Mouse (Mus musculus) layer of hippocampus, adult 8-10 months (tissue): ENCODE measurements around the gene Gm21972. TPM values are rescaled to one million over a fixed set of nuclear protein-coding genes. Genes with fewer than 3 reads are reported as not detected.

Experiments used
- DNase-seq, 2 experiments: peaks; one replicate each; pipeline ENCODE4 v3.0.0; 2022; ENCODE audit warnings: low spot score in 2 of 2
- total RNA-seq, 4 experiments: library from RNA; stranded (reverse); gene quantifications; 2 replicates each; pipeline ENCODE4 v1.2.4; 2022

Gm21972 gene
- total RNA-seq: 1 to 10 TPM in 3 of 4 experiments, not detected in 1; 4.5 to 7.4 (median 6.4) TPM

DNA sequence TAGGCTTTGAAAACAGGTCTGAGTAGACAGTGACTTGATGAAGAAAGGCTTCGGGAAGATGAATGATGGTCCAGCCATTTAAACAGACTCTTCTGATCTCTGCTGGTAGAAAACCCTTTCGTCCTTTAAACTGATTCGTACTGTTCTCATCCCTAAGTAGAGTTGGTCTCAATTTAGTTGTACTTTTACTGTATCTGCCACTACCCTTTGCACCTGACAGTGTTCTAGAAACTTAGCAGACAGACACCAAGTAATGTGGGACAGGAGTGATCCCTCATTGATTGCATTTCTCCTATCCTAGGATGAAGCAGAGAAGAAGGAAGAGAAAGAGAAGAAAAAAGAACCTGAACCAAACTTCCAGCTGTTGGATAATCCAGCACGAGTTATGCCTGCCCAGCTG is at the start of gene Gm21972:
Gene Gm21972 (plus strand): TSS at position 301 of the 400 bp plus-strand sequence.
- DNase-seq: no peak

DNA sequence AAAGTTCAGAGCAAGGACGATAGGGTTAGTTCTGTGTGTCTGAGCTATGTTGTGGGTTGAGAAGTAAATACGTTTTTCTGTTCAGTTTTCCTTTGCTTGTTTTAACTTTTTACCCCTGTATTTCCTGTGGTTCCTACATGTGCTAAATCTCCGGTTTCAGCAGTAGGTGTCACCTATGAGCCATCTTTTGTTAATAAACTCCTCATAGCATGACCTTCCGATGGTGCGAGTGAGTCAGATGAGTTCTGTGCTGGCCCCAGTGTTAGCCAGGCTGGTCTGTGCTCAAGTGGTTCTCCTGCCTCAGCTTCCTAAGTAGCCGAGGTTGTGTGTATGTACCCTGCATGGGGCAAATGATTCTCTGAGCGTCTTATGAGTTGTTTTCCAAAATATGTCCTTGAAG is 39.0 kb upstream of the Gm21972 start:
- no peak for DNase-seq

DNA sequence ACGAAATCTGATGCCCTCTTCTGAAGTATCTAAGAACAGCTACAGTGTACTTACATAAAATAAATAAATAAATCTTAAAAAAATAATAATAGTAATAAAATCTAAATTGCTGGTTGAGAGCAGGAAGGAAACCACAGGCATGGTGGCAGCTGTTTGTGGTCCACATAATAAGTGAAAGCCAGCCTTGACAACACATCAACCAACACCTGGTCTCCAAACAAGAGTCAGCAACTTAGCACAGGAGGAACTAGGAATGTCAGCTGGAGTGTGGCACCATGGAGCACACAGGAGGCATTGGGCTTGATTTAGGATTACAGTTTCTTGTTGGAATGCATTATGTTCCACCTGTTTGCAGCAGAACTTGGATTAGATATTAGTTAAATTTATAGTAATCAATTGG is 28.4 kb upstream of the Gm21972 start:
- DNase-seq: no peak

DNA sequence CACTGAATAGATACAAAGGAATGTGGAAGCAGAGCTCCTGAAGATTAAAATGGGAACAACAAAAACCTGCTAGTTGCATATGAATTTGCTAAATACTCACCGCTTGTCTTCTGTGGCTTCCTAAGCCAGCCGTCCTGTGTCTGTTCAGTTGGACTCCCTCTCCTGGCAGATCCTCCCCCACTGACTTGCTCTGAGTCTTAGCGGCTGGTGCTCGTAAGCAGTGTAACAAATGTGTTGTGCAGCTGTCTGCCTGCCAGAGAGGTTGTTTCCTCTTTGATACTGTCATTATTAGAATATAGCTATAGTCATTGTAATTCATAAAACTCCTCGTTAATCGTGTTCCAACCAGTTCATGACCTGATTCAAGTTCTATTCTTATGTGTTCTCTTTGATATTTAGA is 21.7 kb upstream of the Gm21972 start, which contains the start of gene Htr2b:
Gene Htr2b (minus strand): TSS at position 192 of the 400 bp plus-strand sequence.
- peak; percentile 23 to 32 for DNase-seq

DNA sequence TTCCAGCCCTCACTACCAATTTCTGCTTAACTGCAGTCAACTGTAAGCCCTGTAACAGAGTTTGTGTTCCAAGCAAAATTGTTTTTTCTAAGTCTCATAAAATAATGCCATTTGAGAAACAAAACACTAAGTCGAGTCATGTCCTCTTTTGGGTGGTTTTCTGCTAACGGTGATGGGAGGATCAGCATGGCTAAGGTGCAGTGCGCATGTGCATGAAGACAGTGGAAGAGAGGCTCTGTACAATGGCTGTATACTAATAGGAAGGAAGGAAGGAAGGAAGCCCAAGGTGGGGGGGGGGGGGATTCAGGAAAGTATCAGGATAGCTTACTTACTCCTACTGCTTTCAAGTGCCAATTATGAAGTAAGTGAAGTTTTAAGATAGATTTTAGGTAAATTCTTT is 19.3 kb upstream of the Gm21972 start:
- DNase-seq: no peak

DNA sequence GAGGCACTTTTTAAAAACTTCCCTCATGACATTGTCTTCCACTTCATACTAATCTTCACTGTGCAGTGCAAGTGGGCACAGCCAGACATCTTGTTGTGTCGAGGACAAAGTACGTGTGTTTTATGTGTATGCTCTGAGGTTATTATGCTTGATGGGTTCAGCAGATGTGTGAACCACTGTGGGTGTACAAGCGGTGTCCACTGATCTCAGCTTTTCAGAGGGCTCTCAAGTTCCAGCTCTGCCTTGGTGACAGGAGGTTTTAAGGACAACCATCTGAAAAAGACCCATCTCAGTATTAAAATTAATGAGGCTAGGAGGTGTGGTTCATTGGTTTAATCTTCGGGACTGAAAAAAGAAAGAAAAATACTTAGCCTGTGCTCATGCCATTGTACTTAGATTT is 13.9 kb upstream of the Gm21972 start:
- DNase-seq: no peak

DNA sequence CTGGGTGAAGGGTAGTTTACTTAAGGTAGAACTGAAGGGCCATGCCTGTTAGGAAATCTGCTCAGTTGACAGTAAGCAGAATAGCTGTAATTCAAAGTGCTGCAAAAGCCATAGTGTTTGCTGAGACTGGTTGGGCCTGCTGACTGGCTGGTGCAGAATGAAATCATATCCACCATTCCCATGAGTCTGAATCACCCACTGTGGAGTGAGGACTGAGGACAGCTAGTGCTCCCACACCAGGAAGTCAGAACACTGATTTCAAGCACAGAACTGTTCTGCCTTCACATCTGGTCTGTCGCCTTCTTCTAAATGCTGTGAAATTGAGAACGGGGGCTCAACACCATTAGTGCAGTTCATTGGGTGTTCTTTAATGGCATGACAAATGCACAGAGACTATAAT is 7.4 kb upstream of the Gm21972 start:
- no peak for DNase-seq

DNA sequence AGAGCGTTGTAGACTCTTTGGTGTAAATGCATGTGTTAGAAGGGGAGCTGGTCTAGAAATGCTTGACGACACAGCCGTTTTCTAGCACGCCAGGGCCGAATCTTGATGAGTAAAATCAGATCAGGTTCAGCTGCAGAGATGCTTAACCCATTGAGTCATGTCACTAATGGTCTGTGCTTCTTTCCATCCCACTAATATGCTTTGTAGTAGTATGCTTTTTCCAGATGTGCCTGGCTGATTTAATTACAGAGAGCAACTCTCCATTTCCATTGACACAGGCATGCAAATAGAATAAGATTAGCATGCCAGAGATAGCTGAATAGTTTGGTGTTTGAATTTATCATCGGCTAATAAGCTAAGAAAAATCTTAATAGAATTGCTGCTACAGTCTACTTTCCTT is 1.9 kb downstream of the Gm21972 start:
- DNase-seq: no peak

DNA sequence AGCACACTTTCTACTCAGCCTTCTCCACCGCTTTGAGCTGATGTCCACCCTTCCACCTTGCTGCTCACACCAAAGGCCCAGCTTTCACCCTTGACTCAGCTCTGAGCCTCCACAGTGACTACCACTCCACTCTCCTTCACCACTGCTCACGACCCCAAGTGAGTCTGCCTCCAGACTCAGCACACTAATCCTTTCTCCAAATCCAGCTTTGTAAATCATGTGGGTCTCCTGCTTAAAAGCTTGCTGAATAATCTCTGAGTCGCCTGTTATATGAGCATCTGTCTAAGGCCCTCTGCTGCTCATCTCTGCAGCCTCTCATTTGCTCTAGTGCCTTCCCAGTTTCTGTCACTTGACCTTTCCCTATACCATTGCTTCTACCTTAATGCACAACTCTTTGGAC is 7.6 kb downstream of the Gm21972 start:
- DNase-seq: no peak

DNA sequence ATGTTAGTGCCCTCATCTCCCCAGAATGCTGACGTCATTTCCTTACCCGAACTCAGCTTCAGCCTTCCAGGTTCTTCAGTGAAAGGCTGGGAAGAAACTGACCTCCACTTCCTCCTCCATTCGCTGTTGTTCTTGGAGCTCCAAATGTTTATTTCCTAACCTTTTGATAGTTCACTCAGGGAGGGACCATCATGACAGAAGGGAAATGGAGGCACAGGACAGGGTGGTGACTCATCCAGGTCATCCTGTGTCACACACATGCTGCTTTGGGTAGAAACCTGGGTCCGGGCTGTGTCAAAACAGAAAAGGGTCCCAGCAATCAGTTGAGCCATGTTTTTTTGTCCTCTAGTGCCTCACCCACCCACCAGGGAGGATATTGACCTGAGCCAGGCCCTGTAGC is 9.7 kb downstream of the Gm21972 start:
- DNase-seq: no peak

DNA sequence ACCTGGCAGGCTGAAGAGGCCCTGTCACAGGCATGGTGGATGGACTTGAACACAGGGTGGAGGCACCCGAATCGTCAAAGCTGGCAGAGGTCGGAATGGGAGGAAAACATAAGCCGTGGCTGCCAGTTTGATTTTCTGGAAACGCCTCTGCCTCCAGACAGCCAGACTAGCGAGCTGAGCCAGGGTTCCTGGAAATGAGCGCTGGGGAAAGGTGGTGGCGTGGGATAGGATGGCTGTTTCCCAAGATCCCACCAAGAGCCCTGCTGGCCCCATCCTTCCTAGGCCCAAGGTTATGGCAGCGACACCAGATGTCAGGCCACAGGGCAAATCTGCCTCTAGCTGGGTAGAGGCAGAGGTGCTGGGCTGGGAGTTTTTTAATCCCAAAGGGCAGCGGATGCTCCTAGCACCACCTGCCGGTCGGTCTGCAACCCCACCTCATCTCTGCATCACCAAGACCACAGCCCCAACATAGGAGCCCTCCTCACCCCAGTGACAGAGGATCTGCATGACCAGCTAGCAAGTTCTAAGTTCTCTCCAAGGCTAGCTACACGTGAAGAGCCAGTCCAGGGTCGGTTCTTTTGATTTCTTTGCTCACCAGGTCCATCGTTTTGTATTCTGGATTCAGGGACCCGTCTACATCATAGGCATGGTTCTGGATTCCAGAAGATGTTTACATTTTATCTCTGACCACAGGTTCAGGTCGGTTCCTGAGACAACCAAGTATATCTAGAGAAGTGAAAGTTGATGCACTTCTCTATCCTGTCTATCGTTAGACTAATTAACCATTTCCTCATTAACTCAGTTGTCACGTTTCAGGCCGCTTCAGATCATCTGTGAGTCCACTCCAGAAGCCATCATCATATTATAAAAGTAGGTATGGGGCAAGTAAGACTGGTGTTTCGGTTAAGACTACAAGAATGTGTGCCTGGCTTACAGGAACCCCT is 10.8 kb downstream of the Gm21972 start:
- DNase-seq: peak in 1 of 2 experiments; percentile 18

DNA sequence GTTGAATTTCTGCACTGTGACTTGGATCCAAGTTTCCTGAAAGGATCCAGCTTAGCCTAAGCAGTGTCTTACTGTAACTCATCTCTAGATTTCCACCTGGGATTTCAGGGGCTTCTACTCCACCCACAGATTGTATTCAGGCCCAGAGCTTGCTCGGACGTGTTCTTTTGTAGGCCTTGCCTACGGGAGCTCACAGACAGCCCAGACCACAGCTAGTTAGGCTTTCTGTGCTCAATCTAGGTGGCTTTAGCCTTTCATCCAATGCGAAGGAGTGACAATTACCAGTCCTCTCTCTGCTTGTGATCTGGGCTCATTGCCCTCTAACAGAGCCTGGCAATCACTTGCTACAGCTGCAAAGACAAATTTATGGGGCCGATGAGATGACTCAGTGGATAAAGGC is 12.9 kb downstream of the Gm21972 start:
- DNase-seq: no peak

DNA sequence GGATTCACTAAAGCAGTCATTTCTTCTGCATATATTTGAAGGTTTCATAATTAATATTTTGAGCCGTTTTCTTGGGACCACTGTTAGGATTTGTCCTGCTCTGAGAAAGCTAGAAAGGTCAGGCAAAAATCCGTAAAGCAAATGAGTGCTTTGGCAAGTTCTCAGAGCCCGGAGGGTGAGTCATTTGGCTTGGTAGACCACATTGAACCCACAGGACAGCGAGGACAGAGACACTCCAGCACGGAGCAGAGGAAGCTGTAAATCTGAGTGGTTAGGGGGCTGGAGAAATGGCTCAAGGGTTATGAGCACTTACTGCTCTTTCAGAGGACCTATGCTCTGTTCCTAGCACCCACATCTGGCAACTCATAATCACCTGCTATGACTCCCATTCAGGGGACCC is 14.1 kb downstream of the Gm21972 start:
- DNase-seq: no peak

DNA sequence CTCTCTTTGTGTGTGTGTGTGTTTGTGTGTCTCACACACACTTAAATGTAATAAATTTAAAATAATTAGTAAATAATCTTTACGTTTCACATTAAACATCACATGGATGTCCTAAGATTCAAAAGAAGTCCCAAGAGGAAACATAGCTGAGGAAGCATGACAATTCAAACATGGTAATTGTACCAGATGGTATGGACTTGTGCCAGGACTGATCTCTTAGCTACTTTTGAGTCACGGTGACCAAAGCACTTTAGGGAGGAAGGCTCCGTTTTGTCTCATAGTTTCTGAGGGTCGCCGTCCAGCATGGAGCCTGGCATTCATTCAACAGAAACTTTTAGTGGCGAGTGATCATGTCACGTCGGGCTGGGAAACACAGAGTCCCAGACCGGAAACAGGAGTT is 14.7 kb downstream of the Gm21972 start:
- no peak for DNase-seq

DNA sequence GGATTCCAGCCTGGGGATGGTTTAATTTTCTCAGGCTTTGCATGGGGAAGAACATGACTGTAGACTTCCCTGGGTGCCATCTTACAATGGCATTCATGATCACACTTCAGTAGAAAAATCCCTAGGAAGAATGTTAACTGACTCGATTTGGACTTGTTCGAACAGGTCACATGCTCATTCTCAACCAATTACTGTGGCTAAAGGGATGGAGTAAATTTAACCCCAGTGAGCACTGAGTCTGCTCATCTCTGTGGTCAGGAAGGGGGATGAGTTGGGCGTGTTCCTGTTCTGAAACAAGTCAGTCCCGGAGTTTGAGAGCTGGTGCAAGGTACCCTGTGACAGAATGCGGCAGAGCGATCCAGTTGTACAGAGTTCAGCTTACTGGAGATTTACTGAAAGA is 17.5 kb downstream of the Gm21972 start:
- no peak for DNase-seq

DNA sequence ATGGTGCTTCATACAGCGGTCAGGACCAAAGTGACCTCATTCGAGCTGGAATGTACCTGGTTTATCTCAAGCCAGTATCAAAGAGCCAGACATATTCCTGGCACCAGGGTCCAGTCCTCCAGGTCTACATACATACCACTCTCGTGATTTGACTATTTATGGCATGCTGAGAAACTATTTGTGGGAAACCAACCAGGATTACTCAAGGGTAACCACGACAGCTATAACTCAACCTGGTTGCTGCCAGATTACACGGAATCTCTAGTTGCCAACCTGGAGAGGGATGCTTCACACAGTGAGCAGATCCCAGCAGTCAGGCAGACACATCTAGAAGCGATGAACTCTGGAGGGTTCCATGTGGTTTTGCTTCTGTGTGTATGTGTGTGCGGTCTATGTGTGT is 17.9 kb downstream of the Gm21972 start:
- DNase-seq: no peak

DNA sequence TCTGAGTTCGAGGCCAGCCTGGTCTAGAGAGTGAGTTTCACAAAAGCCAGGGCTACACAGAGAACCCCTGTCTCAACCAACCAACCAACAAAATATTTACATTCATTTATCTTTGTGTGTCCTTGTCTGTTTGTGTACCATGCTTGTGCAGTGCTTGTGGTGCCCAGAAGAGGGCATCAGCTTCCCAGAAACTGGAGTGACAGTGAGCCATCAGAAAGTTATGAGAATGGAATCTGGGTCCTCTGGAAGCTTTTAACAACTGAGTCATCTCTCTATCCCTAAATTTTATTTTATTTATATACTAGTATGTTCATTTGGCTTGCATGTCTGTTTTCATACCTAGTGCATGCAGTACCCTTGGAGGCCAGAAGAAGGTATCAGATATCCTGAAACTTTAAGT is 19.2 kb downstream of the Gm21972 start:
- no peak for DNase-seq

DNA sequence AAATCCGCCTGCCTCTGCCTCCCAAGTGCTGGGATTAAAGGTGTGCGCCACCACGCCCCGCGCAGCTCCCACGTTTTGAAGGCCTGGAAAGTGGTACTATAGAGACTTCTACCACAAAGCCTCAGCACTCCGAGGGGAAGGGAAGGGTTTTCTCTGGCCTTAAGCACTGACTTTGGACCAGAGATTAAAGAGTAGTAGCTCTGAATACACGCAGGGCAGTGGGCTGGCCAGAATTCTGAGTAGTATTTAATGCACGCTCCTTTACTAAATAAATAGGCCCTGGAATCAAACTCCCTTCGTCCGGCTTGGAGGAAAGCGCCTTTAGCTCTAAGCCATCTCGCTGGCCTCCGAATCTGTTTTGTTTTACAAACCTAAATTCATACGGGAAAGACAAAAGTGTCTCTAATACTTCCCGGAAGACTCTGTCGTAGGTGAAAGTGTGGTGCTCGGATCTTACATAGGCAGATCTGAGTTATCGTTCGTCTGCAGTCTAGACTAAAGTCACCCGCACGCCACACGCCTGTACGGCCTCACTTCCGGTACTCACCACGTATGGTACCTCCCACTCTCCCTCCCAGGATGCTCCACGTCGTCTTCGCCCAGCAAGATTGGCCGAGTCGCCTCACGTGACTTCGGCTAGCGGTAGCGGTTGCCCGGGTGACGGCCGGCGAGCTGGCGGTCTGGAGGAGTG is 20.8 kb downstream of the Gm21972 start, which contains the start of gene Armc9:
Gene Armc9 (plus strand): TSS at position 648 of the 691 bp plus-strand sequence.
- DNase-seq: peak; percentile 94 to 95

DNA sequence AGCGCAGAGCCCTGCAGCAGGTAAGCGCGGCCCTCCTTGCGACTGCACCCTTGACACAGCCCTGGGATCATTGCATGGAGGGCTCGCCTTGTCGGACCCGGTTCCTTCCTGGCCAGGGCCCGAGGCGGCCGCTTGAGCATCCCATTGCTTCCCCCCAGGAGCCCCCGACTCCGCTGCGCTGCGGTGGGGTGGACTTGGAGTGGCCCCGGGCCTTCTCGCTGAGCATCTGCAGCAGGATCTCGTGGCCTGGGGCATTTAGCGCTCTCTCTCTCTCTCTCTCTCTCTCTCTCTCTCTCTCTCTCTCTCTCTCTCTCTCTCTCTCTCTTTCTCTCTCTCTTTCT is 21.4 kb downstream of the Gm21972 start:
- no peak for DNase-seq

DNA sequence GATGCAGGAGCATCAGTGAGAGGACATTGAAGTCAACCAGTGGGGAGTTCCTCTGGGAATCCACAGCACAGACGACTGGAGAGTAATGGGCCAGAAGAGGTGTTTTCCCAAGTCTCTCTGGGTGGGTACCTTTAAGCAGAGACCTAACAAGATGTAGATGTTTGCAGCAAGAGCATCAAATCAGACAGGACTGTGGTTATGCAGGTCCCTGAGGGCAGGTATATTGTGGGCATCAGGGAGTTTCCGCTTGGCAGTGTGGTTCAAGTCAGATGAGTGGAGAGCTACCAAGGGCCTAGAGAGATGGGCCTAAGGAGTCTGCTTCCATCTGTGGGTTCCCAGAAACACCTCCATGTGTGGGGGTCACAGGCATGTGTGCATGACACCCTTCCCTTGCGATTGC is 22.6 kb downstream of the Gm21972 start:
- DNase-seq: no peak

DNA sequence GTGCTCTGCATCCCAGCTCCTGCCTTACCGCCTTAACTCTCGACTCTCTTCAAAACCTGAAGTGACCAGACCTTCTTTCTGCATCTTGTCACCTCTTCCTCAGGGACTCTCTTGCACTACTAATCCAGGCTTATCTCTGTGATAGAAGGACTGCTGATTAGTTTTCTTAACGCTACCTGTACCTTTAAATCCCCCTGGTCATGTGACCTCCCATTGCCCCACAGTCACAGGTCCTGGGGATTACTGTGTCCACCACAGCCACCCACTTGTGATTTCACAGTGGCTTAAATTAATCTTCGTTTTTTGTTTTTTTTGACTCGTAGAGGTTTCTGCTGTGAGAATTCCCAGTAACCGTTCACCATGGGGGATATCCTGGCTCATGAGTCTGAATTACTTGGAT is 23.2 kb downstream of the Gm21972 start:
- no peak for DNase-seq

DNA sequence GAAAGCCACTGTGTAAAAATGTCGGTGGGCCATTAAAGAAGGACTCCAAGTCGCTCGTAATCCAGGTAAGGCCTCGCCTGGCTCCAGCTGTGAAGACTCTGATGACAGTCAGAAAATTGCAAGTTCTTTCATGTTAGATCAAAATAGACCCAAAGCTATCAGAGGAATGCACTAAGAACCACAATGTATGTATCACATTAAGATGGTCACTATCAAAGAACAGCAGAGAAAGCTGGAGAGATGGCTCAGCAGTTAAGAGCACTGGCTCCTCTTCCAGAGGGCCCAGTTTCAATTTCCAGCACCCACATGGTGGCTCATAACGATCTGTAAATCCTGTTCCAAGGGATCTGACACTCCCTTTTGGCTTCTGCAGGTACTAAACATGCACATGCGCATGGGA is 26.6 kb downstream of the Gm21972 start:
- DNase-seq: no peak

DNA sequence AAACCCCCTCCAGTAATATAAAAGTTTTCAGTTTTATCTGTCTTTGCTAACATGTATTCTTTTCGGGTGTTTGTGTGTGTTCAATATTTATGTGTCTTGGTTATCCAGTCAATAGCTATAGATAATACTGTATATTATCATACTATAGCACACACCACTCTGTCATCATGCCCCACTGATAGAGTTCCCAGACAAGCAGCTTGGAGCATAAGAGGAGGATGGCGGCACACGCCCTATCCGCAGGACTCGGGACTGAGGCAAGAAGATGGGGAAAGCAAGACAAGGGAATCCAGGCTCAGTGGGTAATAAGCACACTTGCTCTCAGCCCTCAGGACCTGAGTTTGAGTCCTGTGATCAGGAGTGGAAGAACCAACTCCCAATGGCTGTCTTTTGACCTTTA is 27.0 kb downstream of the Gm21972 start:
- no peak for DNase-seq
